Mouse (Mus musculus) spleen, postnatal 14 days (tissue): ENCODE measurements around the gene Selenbp2.
A peak's percentile ranks its signal among the peaks of the same experiment; 100 is the strongest.
"Not testable (repeated sequence)": the region's sequence is repeated elsewhere in the genome, so short reads cannot be mapped to it uniquely, and the experiment has no call there.

Experiments used
- DNase-seq, 2 experiments: peaks; one replicate each; pipeline ENCODE4 v3.0.0; 2021 to 2022; ENCODE audit warnings: low spot score in 2 of 2

The Selenbp2 gene

GRCm38 (mm10) chr3:94691694-94692093 lies 1.7 kb upstream of the Selenbp2 start:
- DNase-seq, result not testable (repeated sequence)

GRCm38 (mm10) chr3:94693874-94694273 lies 518 bp downstream of the Selenbp2 start:
- not testable (repeated sequence) for DNase-seq

GRCm38 (mm10) chr3:94695591-94695990 lies 2.2 kb downstream of the Selenbp2 start:
- DNase-seq, result not testable (repeated sequence)

- DNase-seq, result not testable (repeated sequence)
Observed at GRCm38 (mm10) chr3:94696257-94696656, 2.9 kb downstream of the Selenbp2 start.

GRCm38 (mm10) chr3:94702163-94702810 lies 8.9 kb downstream of the Selenbp2 start:
- DNase-seq, result peak; percentile 41 to 50

GRCm38 (mm10) chr3:94702856-94703255 lies 9.5 kb downstream of the Selenbp2 start:
- DNase-seq, result no peak

- peak in 1 of 2 experiments; percentile 43 for DNase-seq
Observed at GRCm38 (mm10) chr3:94703364-94703763, 10.0 kb downstream of the Selenbp2 start.

GRCm38 (mm10) chr3:94710591-94710990 lies 17.2 kb downstream of the Selenbp2 start:
- not testable (repeated sequence) for DNase-seq

GRCm38 (mm10) chr3:94713424-94713823 lies 20.1 kb downstream of the Selenbp2 start:
- not testable (repeated sequence) for DNase-seq

GRCm38 (mm10) chr3:94718253-94718652 lies 24.9 kb downstream of the Selenbp2 start:
- not testable (repeated sequence) for DNase-seq

GRCm38 (mm10) chr3:94723637-94724036 lies 30.3 kb downstream of the Selenbp2 start:
- not testable (repeated sequence) for DNase-seq

GRCm38 (mm10) chr3:94745691-94746090 lies 52.3 kb downstream of the Selenbp2 start:
- DNase-seq, result no peak
